Mouse (Mus musculus): ENCODE results near the gene Car8.

DNA sequence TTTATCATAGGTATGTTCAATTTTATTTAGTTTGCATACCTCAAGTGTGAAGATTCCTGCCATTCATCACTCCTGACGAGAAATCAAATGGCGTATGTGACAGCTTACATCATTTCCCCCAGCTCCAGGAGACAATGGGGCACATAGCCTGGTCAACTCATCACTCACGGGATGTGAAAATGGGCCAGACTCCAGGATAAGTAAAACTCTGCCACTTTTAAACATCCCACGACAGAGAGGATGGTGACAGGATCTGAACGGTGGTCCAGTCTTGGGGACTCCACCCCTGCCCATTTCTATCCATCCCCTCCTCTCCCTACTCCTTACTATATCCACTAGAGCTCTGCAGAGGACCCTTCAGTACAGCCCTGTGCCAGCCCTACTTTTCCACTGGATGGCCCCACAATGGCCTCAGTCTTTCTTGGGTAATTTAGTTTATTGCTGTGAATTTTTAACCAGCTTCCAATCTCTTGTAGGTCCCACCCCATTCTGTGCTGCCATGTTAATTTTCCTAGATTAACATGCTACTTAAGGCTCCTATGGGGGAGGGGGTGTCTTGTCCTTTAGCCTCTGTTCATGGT lies 7.5 kb downstream of the Car8 start:
- TF ChIP-seq CTCF (IDR thresholded peaks at IDR 0.05; ENCODE audit: insufficient read depth, low read length) (no peak), POLR2A (IDR thresholded peaks at IDR 0.05; ENCODE audit: borderline replicate concordance, extremely low read depth, low read depth, low read length) (no peak)

Data from lung, adult 2 months (tissue).